Mouse (Mus musculus) CD8-positive naive resting alpha-beta T cell, adult 2 months (primary cell): ENCODE results near the gene Gclm.
A peak's percentile ranks its signal among the peaks of the same experiment; 100 is the strongest.

Experiments
- DNase-seq, 2 experiments: peaks; one replicate each; pipeline ENCODE4 v3.0.0; 2022; ENCODE audit warnings: low read depth in 2 of 2, low spot score in 2 of 2

Gene Gclm

GRCm38 (mm10) chr3:122292300-122293222 lies 47.2 kb downstream of the Gclm start:
- DNase-seq = peak; percentile 97 to 98

DNA sequence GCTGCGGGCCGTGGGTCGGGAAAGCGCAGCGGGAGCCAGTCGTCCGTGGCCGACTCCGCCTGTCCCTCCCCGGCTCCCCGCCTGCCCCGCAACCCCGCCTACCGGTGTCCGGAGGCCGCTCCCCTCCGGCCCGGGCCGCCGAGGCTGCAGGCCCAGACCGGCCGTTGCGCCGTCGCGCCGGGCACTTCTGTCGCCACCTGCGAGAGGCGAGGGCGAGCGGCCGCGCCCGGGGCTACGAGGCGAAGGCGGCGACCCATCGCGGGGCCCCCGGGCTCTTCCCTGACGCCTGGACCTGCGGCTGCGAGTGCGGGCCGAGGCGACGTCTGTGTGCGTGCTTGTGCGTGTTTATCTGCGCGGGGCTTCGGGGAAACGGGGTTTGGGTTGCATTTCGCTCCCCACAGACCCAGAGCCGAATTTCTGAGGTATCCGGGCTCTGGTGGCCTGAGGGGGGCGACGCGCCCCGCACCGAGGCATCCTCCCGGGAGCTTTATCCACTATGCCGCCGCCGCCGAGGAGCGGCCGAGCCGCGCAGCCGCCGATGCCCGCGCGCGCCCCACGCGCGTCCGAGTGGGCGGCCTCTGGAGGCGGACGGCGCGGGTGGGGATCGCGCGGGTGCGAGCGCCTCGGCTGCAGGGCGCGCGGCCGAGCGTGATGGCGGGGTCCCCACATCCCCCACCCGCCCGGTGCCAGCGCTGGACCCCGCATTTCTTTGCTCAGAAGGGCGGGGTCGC lies 48.0 kb downstream of the Gclm start:
- peak; percentile 36 to 38 for DNase-seq

GRCm38 (mm10) chr3:122293954-122294850 lies 48.8 kb downstream of the Gclm start, which contains the start of gene Bcar3:
Gene Bcar3, plus strand, starts transcription at chr3:122294136.
- DNase-seq = peak; percentile 78 to 82

DNA sequence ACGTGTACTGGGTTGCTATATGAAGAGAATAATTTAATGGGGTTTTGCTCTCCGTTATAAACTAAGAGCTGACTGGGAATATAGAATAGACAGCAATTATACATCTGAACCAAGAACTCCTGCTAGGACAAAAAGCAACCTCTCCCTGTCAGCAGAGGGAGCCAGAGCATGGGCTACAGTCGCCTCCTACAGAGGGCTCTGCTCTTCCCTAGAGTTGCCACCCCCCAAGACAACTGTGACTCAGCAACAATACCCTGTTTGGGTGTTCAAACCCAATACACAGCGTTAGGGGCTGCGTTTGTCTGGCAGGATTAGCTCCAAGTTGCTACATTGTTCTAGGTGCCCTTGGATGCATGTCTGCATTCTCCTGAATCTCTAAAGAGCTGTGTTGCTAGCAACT lies 50.2 kb downstream of the Gclm start:
- DNase-seq = peak in 1 of 2 experiments; percentile 22

DNA sequence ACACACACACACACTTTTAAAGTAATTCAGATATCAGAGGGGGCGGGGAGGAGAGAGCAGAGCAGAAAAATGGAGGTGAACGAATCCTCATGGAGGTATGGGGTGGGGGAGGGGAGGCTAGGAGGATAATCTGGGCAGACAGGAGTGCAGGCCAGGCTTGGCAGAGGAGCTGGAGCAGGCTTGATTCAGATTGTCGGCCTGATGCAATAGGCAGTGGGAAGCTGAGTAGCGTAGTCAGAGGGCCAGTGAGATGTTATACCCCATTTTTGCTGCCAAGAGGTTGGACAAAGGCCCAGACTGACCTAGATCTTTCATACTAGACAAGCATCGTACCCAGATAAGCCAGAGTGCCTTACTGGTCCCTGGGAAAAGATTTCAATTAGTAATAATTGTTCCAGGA lies 51.6 kb downstream of the Gclm start:
- DNase-seq = no peak

- DNase-seq = no peak
Observed at GRCm38 (mm10) chr3:122300983-122301919, 55.9 kb downstream of the Gclm start.

GRCm38 (mm10) chr3:122304560-122304959 lies 59.2 kb downstream of the Gclm start:
- DNase-seq = no peak

DNA sequence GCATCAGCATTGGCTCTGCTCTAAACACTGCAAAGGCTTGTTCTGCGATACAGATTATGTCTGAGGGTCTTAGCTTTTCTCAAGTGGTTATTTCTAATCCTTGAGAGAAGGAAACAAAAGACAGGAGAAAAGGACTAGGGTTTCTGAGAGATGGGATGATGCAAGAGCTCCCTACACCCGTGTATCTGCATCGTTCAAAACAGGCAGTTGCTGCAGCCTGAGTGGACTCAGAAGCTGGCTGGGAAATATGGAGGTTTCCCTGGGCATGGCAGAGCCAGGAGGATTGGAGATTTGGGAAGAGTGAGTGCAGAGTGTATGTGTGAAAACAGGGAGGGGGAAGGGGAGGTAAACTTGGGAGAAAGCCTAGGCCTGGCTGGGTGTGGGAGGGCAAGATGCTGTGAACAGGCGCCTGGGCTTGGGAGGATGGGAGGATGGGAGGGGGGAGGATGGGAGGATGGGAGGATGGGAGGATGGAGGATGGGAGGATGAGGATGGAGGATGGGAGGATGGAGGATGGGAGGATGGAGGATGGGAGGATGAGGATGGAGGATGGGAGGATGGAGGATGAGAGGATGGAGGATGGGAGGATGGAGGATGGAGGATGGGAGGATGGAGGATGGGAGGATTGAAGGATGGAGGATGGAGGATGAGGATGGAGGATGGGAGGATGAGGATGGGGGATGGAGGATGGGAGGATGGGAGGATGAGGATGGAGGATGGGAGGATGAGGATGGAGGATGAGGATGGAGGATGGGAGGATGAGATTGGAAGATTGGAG lies 62.7 kb downstream of the Gclm start:
- DNase-seq = no peak

- DNase-seq = no peak
Observed at GRCm38 (mm10) chr3:122308981-122309380, 63.6 kb downstream of the Gclm start.

DNA sequence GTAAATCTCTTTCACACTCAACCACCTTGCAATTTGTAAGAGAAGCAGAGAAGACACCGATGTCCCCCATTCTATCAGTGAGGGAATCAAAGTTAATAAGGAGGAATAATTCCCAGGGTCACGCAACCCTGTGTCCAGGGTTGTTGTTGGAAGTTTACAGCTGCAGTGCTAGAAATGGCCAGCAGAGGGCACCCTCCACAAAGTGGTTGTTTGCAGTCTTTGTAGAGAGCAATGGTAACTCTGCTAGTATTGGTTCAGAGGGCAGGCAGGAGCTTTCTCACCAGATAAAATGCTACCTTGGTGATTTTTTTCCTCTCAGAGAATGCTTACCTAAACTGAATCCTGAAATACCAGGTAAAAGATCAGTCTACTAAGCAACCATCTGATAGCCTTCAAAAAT lies 66.7 kb downstream of the Gclm start:
- peak; percentile 54 to 61 for DNase-seq

DNA sequence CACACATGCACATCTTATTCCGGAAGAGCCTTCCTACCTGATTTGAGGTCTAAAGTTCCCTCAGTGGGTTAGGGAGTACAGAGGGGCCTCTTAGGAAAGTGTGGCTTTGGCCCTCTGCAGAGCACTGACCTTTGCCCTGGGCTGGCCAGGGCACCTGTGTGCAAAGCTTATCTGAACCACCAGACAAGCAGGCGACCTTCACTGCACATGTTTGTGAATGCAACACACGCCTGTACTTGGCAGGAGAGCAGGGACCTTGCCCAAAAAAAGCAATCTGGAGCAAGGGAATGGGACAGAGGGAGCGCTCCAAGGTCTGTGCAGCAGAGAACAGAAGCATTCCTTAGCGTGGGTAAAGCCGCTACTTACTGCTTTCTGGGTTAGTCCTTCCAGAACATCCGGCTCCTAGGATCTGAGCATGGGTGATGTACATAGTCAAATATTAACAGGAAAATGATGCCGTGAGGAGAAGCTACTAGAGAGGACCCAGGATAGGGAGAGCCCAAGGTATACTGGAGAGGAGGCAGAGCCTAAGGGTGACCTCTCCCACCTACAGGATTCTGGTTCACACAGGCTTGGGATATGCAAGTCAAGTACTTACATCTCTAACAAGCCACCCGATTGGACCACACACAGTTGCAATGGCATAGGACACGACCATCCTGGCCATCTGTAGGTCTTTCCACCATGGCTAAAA lies 67.7 kb downstream of the Gclm start:
- DNase-seq = no peak

DNA sequence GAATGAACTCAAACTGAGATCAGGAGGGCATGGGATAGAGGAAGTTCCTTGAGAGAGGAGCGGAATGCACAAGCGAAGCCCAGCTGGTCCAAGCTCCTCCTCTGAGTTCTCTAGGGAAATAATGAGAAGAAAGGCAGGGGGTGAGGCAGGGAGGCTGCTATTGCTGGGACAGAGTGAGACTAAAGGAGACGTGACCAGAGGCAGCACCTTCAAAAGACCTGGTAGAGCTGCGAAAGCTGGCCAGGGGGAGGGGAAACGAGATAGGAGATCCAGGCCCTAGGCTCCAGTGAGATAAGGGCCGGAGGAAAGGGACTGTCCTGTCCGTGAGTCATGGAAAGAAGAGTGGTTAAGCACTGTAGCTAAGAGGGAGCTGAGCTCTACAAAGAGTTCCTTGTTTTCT lies 68.6 kb downstream of the Gclm start:
- DNase-seq = no peak

DNA sequence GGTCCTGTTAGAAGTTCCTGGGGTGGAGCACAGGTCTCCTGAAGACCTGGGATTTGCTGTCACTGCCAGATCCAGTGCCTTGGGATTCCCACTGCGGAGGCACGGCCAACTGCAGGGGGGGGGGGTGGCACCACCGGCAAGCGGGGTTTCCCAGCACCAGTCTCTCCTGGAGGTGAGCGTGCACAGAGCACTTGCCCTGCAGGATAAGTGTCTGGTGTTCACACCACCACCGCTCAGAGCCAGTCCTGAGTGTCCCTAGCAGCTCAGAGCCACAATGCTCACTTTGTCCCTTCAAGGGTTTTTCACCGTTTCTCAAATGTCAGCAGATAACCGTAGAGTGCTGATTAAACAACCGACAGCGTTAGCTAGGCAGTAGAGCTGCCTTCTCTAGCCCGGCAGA lies 71.3 kb downstream of the Gclm start:
- DNase-seq = no peak

- DNase-seq = no peak
Observed at GRCm38 (mm10) chr3:122317339-122317738, 72.0 kb downstream of the Gclm start.
